Mouse (Mus musculus): ENCODE measurements at regions not wholly inside any gene's neighbourhood (a gene's known extent, or its start where the extent isn't known, plus 50 kb on each side); places are given as distances from the start of the nearest gene placed in this dataset.

DNA sequence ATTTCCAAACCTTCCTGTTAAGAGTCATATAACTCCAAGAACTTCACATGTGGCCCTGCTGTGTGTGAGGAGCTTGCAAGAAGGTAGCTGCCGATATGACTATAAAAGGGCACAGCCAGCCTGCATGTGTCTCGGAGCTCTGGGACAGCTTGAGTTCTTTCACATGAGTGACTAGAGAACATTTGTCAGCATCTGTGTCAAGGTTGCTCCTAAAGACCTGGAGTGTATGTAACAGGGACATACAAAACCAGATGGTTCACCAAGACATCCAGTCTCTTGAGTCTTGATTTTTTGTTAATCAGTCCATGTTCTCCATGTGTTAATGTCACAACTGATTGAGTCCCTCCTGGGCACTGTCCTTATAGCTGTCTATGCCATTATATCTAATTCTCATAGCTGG, 126.2 kb upstream of the Pcsk2 start:
- no peak overlapping the region for H3K4me2 ChIP-seq (ENCODE audit: low read depth, low read length, poor library complexity, severe bottlenecking)
- WGBS, result 89% methylated on average over 2 of the region's 2 CpGs
- ATAC-seq (ENCODE audit: low FRiP score) (no peak; the same call in 1 of the 2 replicates), DNase-seq (ENCODE audit: low spot score) (peak; percentile 62)
- no peak overlapping the region for H3K9ac ChIP-seq (replicated peaks; ENCODE audit: low read length, poor library complexity, severe bottlenecking)
- no peaks in the 10 kb centered on the region for H3K36me3 ChIP-seq (ENCODE audit: insufficient read depth, low read length)
- no peaks in the 10 kb centered on the region for H3K4me1 ChIP-seq (ENCODE audit: insufficient read depth, low read length)
- H3K27me3 ChIP-seq (ENCODE audit: insufficient read depth, low read length), result no peaks in the 10 kb centered on the region
- H3K27ac ChIP-seq (ENCODE audit: low read depth, low read length), result no peak overlapping the region
- H3K4me3 ChIP-seq (ENCODE audit: low read depth, low read length), result no peak overlapping the region
- no peaks in the 10 kb centered on the region for H3K9me3 ChIP-seq (ENCODE audit: low read length)
- TF ChIP-seq CTCF (IDR thresholded peaks at IDR 0.05), result no peak

DNA sequence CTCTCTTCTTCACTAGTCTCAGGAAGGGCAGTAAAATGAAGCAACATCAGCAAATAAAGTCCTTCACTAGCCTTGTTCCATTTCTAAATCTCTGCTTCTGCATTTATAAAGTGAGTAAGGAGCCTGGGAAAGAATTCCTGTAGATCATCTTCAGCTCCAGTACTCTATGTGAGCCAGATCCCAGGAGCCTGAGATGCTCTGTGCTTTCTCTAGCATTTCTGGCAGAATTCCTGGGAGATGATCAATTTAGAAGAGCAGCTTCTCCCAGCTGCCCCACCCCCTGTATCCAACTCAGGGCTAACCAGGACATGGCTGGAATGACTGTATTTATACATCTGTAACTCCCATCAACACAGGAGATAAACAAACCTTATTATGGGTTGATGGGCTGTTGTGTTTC, 95.3 kb upstream of the Pcsk2 start:
- Histone ChIP-seq H3K36me3 (ENCODE audit: insufficient read depth, low read length) (no peaks in the 10 kb centered on the region), H3K4me1 (ENCODE audit: insufficient read depth, low read length) (0 out of 2 replicates have a peak, but pooled peaks cover 5% of the 10 kb centered on the region), H3K4me3 (ENCODE audit: low read depth, low read length) (no peak overlapping the region), H3K27me3 (ENCODE audit: insufficient read depth, low read length) (no peaks in the 10 kb centered on the region), H3K27ac (ENCODE audit: low read depth, low read length) (no peak overlapping the region), H3K9ac (replicated peaks; ENCODE audit: low read length, poor library complexity, severe bottlenecking) (no peak overlapping the region), H3K9me3 (ENCODE audit: low read length) (no peaks in the 10 kb centered on the region), H3K4me2 (ENCODE audit: low read depth, low read length, poor library complexity, severe bottlenecking) (no peak overlapping the region)
- no peak for DNase-seq (ENCODE audit: low spot score)
- ATAC-seq (ENCODE audit: low FRiP score), result no peak
- no peak for TF ChIP-seq CTCF (IDR thresholded peaks at IDR 0.05)

DNA sequence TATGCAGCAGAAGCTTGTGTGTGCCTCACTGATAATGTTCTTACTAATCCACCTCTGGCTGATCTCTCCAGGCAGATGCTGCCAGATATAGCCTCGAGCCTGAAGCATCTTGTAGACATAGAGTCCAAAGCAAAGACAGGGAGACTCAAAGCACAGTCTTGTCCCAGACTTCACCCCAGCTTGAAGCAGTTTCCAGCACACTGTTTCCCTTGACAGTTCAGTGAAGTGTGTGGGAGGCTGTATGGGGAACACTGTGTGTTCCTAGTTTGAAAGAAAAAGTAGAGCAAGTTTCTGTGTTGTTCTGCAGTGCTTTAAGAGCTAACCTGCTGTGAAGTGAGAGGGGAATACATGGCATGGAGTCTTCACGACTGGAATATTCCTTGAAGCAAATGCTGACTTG, 94.7 kb upstream of the Pcsk2 start:
- no peak for ATAC-seq (ENCODE audit: low FRiP score)
- no peak overlapping the region for H3K9ac ChIP-seq (replicated peaks; ENCODE audit: low read length, poor library complexity, severe bottlenecking)

DNA sequence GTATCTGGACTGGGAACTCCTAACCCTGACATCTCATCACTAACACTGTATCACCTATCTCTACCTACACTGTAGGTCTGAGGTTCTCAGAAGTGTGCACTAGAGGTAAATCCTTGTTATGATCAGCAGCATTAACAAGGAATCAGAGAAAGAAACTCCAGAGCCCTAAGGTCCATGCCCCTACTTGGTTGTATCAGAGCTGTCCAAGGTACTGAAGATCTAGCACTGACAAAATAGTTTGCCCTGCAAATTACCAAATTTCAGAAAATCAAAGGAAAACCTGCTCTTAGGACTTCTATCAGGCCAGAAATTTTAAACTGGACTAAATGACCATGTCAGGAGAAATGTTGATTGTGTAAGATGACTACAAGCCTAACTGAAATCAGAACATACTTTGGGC, 94.3 kb upstream of the Pcsk2 start:
- H3K4me2 ChIP-seq (ENCODE audit: low read depth, low read length, poor library complexity, severe bottlenecking), result no peak overlapping the region
- DNase-seq (ENCODE audit: low spot score) (peak; percentile 1), ATAC-seq (ENCODE audit: low FRiP score) (no peak)
- no peaks in the 10 kb centered on the region for H3K9me3 ChIP-seq (ENCODE audit: low read length)
- H3K4me1 ChIP-seq (ENCODE audit: insufficient read depth, low read length), result 0 out of 2 replicates have a peak, but pooled peaks cover 5% of the 10 kb centered on the region
- no peak overlapping the region for H3K9ac ChIP-seq (replicated peaks; ENCODE audit: low read length, poor library complexity, severe bottlenecking)
- H3K27me3 ChIP-seq (ENCODE audit: insufficient read depth, low read length), result no peaks in the 10 kb centered on the region
- H3K4me3 ChIP-seq (ENCODE audit: low read depth, low read length), result no peak overlapping the region
- no peak overlapping the region for H3K27ac ChIP-seq (ENCODE audit: low read depth, low read length)
- H3K36me3 ChIP-seq (ENCODE audit: insufficient read depth, low read length), result no peaks in the 10 kb centered on the region
- no peak for TF ChIP-seq CTCF (IDR thresholded peaks at IDR 0.05)

More for the DNA sequence above, 94.7 kb upstream of the Pcsk2 start:
- Histone ChIP-seq H3K36me3 (ENCODE audit: insufficient read depth, low read length) (no peaks in the 10 kb centered on the region), H3K9me3 (ENCODE audit: low read length) (no peaks in the 10 kb centered on the region), H3K4me3 (ENCODE audit: low read depth, low read length) (no peak overlapping the region), H3K27me3 (ENCODE audit: insufficient read depth, low read length) (no peaks in the 10 kb centered on the region), H3K27ac (ENCODE audit: low read depth, low read length) (no peak overlapping the region), H3K4me2 (ENCODE audit: low read depth, low read length, poor library complexity, severe bottlenecking) (no peak overlapping the region), H3K4me1 (ENCODE audit: insufficient read depth, low read length) (0 out of 2 replicates have a peak, but pooled peaks cover 5% of the 10 kb centered on the region)
- DNase-seq (ENCODE audit: low spot score), result no peak
- no peak for TF ChIP-seq CTCF (IDR thresholded peaks at IDR 0.05)
- 44% methylated on average over 2 of the region's 2 CpGs for WGBS

DNA sequence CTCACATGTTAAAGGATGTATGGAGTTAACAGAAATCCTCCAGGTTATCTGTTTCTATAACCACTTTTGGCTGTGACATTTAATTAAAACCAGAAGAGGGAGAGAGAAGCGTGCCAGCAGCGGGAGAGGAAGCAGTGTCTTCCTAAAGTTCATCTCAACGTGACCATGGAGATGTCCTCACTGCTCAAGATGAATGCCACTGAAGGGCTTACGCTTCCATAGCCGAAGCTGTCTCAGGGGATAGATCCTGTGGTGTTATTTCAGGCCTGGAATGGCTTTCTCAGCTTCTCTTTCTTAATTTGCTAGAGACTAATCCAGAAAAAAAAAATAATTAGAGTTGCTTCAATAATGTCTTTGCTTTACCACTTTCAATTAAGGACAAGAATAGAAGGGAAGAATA, 78.0 kb upstream of the Pcsk2 start:
- no peak overlapping the region for H3K4me3 ChIP-seq (ENCODE audit: low read depth, low read length)
- no peaks in the 10 kb centered on the region for H3K9me3 ChIP-seq (ENCODE audit: low read length)
- no peaks in the 10 kb centered on the region for H3K27me3 ChIP-seq (ENCODE audit: insufficient read depth, low read length)
- H3K9ac ChIP-seq (replicated peaks; ENCODE audit: low read length, poor library complexity, severe bottlenecking), result no peak overlapping the region
- peak; percentile 54 for DNase-seq (ENCODE audit: low spot score)
- ATAC-seq (ENCODE audit: low FRiP score), result no peak
- H3K4me2 ChIP-seq (ENCODE audit: low read depth, low read length, poor library complexity, severe bottlenecking), result no peak overlapping the region
- WGBS, result 80% methylated on average over 5 of the region's 5 CpGs
- H3K4me1 ChIP-seq (ENCODE audit: insufficient read depth, low read length), result no peaks in the 10 kb centered on the region
- no peak overlapping the region for H3K27ac ChIP-seq (ENCODE audit: low read depth, low read length)
- no peaks in the 10 kb centered on the region for H3K36me3 ChIP-seq (ENCODE audit: insufficient read depth, low read length)
- TF ChIP-seq CTCF (IDR thresholded peaks at IDR 0.05), result no peak

DNA sequence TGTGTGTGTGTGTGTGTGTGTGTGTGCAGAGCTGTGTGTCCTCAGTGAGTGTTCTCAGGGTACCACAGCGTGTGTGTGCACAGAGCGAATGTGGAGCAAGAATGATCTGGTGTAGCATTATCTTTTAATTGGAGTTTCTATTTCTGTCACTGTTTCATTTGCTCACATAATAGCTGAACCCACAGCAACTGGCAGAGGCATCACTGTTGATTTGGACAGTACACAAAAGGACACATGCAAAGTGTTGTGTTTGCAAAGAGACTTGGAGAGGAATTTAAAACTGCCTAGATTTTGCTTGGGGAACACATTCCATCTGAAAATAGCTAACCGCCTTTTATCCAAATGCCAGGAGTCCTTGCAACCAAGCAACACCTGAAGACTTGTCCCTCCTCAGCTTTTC, 74.6 kb upstream of the Pcsk2 start:
- H3K27me3 ChIP-seq (ENCODE audit: insufficient read depth, low read length), result no peaks in the 10 kb centered on the region
- no peak overlapping the region for H3K9ac ChIP-seq (replicated peaks; ENCODE audit: low read length, poor library complexity, severe bottlenecking)
- no peaks in the 10 kb centered on the region for H3K9me3 ChIP-seq (ENCODE audit: low read length)
- H3K36me3 ChIP-seq (ENCODE audit: insufficient read depth, low read length), result no peaks in the 10 kb centered on the region
- no peak for TF ChIP-seq CTCF (IDR thresholded peaks at IDR 0.05)
- H3K4me1 ChIP-seq (ENCODE audit: insufficient read depth, low read length), result no peaks in the 10 kb centered on the region
- ATAC-seq (ENCODE audit: low FRiP score), result no peak
- no peak overlapping the region for H3K4me3 ChIP-seq (ENCODE audit: low read depth, low read length)
- H3K27ac ChIP-seq (ENCODE audit: low read depth, low read length), result no peak overlapping the region
- DNase-seq (ENCODE audit: low spot score), result peak; percentile 3
- no peak overlapping the region for H3K4me2 ChIP-seq (ENCODE audit: low read depth, low read length, poor library complexity, severe bottlenecking)
- WGBS, result 87% methylated on average over 3 of the region's 3 CpGs

Measured in midbrain, postnatal 0 days (tissue).